Mouse (Mus musculus) limb, embryonic 11.5 days (tissue): ENCODE measurements around the gene Itgb5. TPM values are rescaled to one million over a fixed set of nuclear protein-coding genes. Genes with fewer than 3 reads are reported as not detected.

Experiments
- ATAC-seq: fragments of 200-750 bp; cut with Nextera tagmentation; 2 replicates; pipeline ENCODE4 v1.8.0; 2017; ENCODE audit warnings: low read depth; ENCODE audit not compliant: insufficient number of reproducible peaks, low FRiP score, low TSS enrichment
- DNase-seq: peaks from one replicate; pipeline ENCODE4 v3.0.0-alpha.2; 2015; ENCODE audit warnings: low spot score
- H3K27ac ChIP-seq: fragments of 300-500 bp; sonication (generic); replicated peaks from 2 replicates; pipeline ENCODE4 v1.5.1; 2014; ENCODE audit warnings: low read depth, mild to moderate bottlenecking, low read length
- H3K27me3 ChIP-seq: fragments of 300-500 bp; sonication (generic); 2 replicates; pipeline ENCODE4 v1.6.1; 2014; ENCODE audit warnings: mild to moderate bottlenecking, low read length, mixed read lengths; ENCODE audit not compliant: control insufficient read depth, insufficient read depth
- H3K36me3 ChIP-seq: fragments of 300-500 bp; sonication (generic); 2 replicates; pipeline ENCODE4 v1.6.1; 2014; ENCODE audit warnings: mild to moderate bottlenecking, low read length, moderate library complexity, mixed read lengths; ENCODE audit not compliant: control insufficient read depth, insufficient read depth
- H3K4me1 ChIP-seq: fragments of 300-500 bp; sonication (generic); 2 replicates; pipeline ENCODE4 v1.6.1; 2014; ENCODE audit warnings: low read length, mixed read lengths; ENCODE audit not compliant: control insufficient read depth, insufficient read depth
- H3K4me2 ChIP-seq: fragments of 300-500 bp; sonication (generic); 2 replicates; pipeline ENCODE4 v1.6.1; 2014; ENCODE audit warnings: low read depth, mild to moderate bottlenecking, moderate library complexity; ENCODE audit not compliant: severe bottlenecking
- H3K4me3 ChIP-seq: fragments of 300-500 bp; sonication (generic); 2 replicates; pipeline ENCODE4 v1.5.1; 2014; ENCODE audit warnings: low read depth, low read length
- H3K9ac ChIP-seq: fragments of 300-500 bp; sonication (generic); 2 replicates; pipeline ENCODE4 v1.6.1; 2014; ENCODE audit warnings: mild to moderate bottlenecking, low read length
- H3K9me3 ChIP-seq: fragments of 300-500 bp; sonication (generic); 2 replicates; pipeline ENCODE4 v1.6.1; 2016; ENCODE audit warnings: low read length; ENCODE audit not compliant: control insufficient read depth
- WGBS: fragments of 180-500 bp; shearing (Covaris S2); extraction: QIAGEN DNeasy Blood & Tissue Kit; methylation state at CpG from one replicate; pipeline ENCODE4 v1.1.7; 2014; 5-methylcytosine and 5-hydroxymethylcytosine counted together
- polyA plus RNA-seq: library from polyadenylated mRNA; unstranded; fragments of >200 nt; fragmentation: Nextera tagmentation; extraction: Ambion mirVana; gene quantifications from 2 replicates; pipeline ENCODE4 v1.2.1, GENCODE M21; 2014

Gene Itgb5
- polyA plus RNA-seq, 1 experiment from 2014 or later: 64.9 TPM

GRCm38 (mm10) chr16:33930785-33931184, 101.3 kb downstream of the Itgb5 start:
- H3K9ac ChIP-seq: no peak overlapping the region
- no peak overlapping the region for H3K4me3 ChIP-seq
- H3K27me3 ChIP-seq: no peaks in the 10 kb centered on the region
- no peak overlapping the region for H3K4me2 ChIP-seq
- DNase-seq: no peak
- H3K9me3 ChIP-seq: no peaks in the 10 kb centered on the region
- H3K4me1 ChIP-seq: peaks cover 6% of the 10 kb centered on the region; the same call in 1 of the 2 replicates
- H3K36me3 ChIP-seq: no peaks in the 10 kb centered on the region; the same call in 1 of the 2 replicates
- WGBS: 90% methylated on average over 6 of the region's 6 CpGs
- no peak for ATAC-seq
- no peak overlapping the region for H3K27ac ChIP-seq

GRCm38 (mm10) chr16:33931682-33932081, 102.2 kb downstream of the Itgb5 start:
- Histone ChIP-seq H3K36me3 (no peaks in the 10 kb centered on the region; the same call in 1 of the 2 replicates), H3K4me1 (peaks cover 6% of the 10 kb centered on the region; the same call in 1 of the 2 replicates), H3K27me3 (no peaks in the 10 kb centered on the region), H3K4me3 (no peak overlapping the region), H3K4me2 (no peak overlapping the region), H3K9me3 (no peaks in the 10 kb centered on the region), H3K9ac (no peak overlapping the region), H3K27ac (no peak overlapping the region)
- DNase-seq: no peak
- no peak for ATAC-seq
- WGBS: 84% methylated on average over 2 of the region's 2 CpGs

- H3K9ac ChIP-seq: no peak overlapping the region
- no peaks in the 10 kb centered on the region for H3K27me3 ChIP-seq
- DNase-seq (no peak), ATAC-seq (no peak)
- no peak overlapping the region for H3K4me3 ChIP-seq
- no peaks in the 10 kb centered on the region for H3K9me3 ChIP-seq
- H3K4me2 ChIP-seq: no peak overlapping the region
- no peaks in the 10 kb centered on the region; the same call in 1 of the 2 replicates for H3K36me3 ChIP-seq
- WGBS: 83% methylated on average over 5 of the region's 5 CpGs
- H3K27ac ChIP-seq: no peak overlapping the region
- H3K4me1 ChIP-seq: peaks cover 6% of the 10 kb centered on the region; the same call in 1 of the 2 replicates
These were observed 102.7 kb downstream of the Itgb5 start for GRCm38 (mm10) chr16:33932126-33932525.

- no peaks in the 10 kb centered on the region; the same call in 1 of the 2 replicates for H3K36me3 ChIP-seq
These were observed 103.9 kb downstream of the Itgb5 start for GRCm38 (mm10) chr16:33933411-33933810.

GRCm38 (mm10) chr16:33934701-33935406, 105.4 kb downstream of the Itgb5 start:
- Histone ChIP-seq H3K9ac (no peak overlapping the region; the same call in 1 of the 2 replicates), H3K27ac (peak overlapping the region; percentile 11; the same call in 1 of the 2 replicates), H3K4me2 (no peak overlapping the region), H3K27me3 (no peaks in the 10 kb centered on the region), H3K4me1 (peaks cover 22% of the 10 kb centered on the region), H3K9me3 (no peaks in the 10 kb centered on the region), H3K36me3 (no peaks in the 10 kb centered on the region), H3K4me3 (no peak overlapping the region)
- ATAC-seq (no peak), DNase-seq (no peak)
- 75% methylated on average over 5 of the region's 5 CpGs for WGBS

More at GRCm38 (mm10) chr16:33933411-33933810, 103.9 kb downstream of the Itgb5 start:
- Histone ChIP-seq H3K9ac (no peak overlapping the region), H3K9me3 (no peaks in the 10 kb centered on the region), H3K4me1 (peaks cover 9% of the 10 kb centered on the region), H3K4me3 (no peak overlapping the region), H3K4me2 (no peak overlapping the region), H3K27ac (no peak overlapping the region), H3K27me3 (no peaks in the 10 kb centered on the region)
- DNase-seq (no peak), ATAC-seq (no peak)
- 91% methylated on average over 11 of the region's 11 CpGs for WGBS

- Histone ChIP-seq H3K4me3 (no peak overlapping the region), H3K9me3 (no peaks in the 10 kb centered on the region), H3K4me2 (no peak overlapping the region), H3K4me1 (peaks cover 27% of the 10 kb centered on the region), H3K27ac (no peak overlapping the region), H3K9ac (no peak overlapping the region), H3K27me3 (no peaks in the 10 kb centered on the region), H3K36me3 (no peaks in the 10 kb centered on the region)
- DNase-seq: no peak
- WGBS: 91% methylated on average over 6 of the region's 6 CpGs
- ATAC-seq: no peak
These were observed 105.9 kb downstream of the Itgb5 start for GRCm38 (mm10) chr16:33935407-33935785.

GRCm38 (mm10) chr16:33936885-33937284, 107.4 kb downstream of the Itgb5 start:
- H3K4me2 ChIP-seq: no peak overlapping the region
- ATAC-seq (no peak), DNase-seq (no peak)
- H3K9ac ChIP-seq: no peak overlapping the region
- H3K9me3 ChIP-seq: no peaks in the 10 kb centered on the region
- no peaks in the 10 kb centered on the region for H3K27me3 ChIP-seq
- no peaks in the 10 kb centered on the region for H3K36me3 ChIP-seq
- 86% methylated on average over 4 of the region's 4 CpGs for WGBS
- H3K27ac ChIP-seq: no peak overlapping the region
- peaks cover 39% of the 10 kb centered on the region for H3K4me1 ChIP-seq
- H3K4me3 ChIP-seq: no peak overlapping the region

GRCm38 (mm10) chr16:33937567-33937966, 108.1 kb downstream of the Itgb5 start:
- ATAC-seq (no peak), DNase-seq (no peak)
- H3K9ac ChIP-seq: no peak overlapping the region
- no peaks in the 10 kb centered on the region for H3K27me3 ChIP-seq
- peaks cover 43% of the 10 kb centered on the region for H3K4me1 ChIP-seq
- no peak overlapping the region for H3K4me2 ChIP-seq
- WGBS: 89% methylated on average over 8 of the region's 8 CpGs
- no peak overlapping the region for H3K27ac ChIP-seq
- H3K9me3 ChIP-seq: no peaks in the 10 kb centered on the region
- no peaks in the 10 kb centered on the region for H3K36me3 ChIP-seq
- no peak overlapping the region for H3K4me3 ChIP-seq
